Mouse (Mus musculus) mesoderm, embryonic 11.5 days (tissue): Measurements from ENCODE around the gene Zswim9.
"Not testable (repeated sequence)": the region's sequence is repeated elsewhere in the genome, so short reads cannot be mapped to it uniquely, and the experiment has no call there.

Experiments
- DNase-seq: peaks from one replicate; pipeline ENCODE4 v3.0.0-alpha.2; 2012; ENCODE audit warnings: low read depth, low spot score

The Zswim9 gene

DNA sequence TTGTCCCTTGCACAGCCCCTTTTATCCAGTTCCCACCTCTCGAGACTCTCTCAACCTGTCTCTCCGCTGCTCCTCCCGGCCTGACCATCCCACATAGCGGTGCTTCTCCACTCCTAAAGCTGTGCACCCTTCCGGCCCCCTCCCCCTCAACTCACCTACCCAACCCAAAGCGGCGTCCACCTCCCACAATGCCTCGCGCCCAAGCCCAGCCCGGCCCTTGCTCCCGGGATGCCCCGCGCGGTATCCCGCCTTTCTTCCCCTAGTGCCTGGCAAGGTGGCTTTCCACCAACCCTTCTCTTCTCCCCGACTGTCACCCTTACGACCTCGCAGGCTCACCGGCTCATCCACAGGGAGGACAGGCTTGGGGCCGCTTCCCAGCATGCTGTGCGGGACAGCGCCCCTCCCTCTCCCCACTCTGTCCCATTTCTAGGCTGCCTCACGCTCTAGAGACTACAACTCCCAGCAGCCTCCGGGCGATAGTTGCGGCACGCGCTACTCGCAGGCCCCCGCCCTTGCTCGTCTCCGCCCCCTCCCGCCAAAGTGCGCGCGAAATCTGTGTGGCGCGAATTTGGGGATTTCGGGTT, at the start of gene Zswim9:
Zswim9 (minus strand) TSS at position 414 of the 584 bp plus-strand sequence.
- DNase-seq: peak; percentile 94

DNA sequence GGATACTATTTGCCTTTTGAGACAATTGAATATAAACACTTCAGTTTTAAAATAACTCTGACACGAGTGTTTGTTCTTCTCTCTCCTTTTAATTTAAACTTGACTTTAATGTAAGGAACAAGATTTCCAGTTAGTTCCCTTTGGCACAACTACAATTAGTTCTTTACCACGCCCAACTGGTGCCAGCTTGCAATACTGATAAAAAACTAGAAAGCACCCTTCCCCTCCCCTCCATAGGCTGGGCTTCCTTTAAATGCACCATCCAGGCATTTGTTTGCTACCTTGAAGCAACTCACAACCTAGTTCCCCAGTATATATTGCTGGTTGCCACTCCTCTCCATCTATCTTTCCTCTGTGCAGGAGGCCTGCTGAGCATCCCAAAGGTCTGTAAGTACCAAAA, 45.8 kb upstream of the Zswim9 start, which contains the start of gene Pla2g4c:
Pla2g4c (plus strand) TSS at position 340 of the 400 bp plus-strand sequence.
- DNase-seq: no peak

DNA sequence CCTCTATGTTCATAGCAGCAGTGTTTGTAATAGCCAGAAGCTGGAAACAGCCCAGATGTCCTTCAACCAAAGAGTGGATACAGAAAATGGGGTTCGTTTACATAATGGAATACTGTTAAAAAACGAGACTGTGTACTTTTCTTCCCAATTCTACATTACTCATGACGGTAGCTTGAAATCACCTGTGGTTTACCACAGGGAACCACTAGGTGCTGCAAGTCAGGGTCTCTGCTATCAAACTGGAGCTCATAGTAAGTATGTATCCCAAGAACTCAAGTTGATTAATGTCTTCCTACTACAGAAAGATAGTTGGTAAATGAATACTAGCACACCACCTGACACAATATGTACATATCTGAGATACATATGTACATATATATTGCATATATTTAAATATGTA, 42.9 kb upstream of the Zswim9 start:
- no peak for DNase-seq

DNA sequence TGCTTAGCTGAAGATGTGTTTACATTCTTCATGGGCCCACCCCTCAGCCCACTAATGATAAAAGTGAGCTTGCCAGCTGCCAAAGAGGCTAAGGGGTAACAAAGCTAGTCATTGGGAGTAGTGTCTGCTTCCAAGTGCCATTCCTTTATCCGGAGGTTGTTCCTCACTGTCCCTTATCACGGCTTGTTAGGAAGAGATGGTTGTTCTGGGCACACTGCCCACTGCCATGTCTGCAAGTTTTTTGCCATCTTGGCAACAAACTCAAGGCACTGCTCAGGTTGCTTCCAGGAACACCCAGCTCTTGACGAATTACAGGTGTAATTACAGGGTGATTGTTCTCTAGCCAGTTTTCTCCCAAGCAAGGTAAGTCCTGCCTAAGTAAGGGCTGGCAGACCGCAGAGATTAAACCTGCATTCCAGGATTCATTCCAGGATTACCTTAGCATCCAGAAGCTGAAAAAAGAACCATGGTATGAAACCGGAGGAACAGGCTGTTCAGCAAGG, 35.6 kb upstream of the Zswim9 start:
- no peak for DNase-seq

DNA sequence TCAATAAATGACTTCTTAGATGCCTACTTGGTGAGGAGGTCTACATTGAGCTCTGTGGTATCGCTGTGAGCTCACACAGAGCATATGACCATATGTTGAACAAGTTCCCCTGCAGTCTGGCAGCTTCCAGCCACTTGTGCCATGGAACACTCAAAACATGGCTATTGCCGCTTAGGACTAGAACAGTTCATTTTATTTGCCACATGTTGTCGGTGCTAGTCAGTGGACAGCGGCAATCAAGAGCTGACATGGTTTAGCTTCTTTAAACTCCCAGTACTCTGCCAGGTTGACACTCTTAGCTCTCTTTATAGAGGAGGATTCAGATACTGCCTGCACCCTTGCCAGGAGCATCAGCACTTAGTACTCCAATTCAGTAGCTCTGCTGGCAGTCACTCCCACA, 32.9 kb upstream of the Zswim9 start:
- DNase-seq: no peak

DNA sequence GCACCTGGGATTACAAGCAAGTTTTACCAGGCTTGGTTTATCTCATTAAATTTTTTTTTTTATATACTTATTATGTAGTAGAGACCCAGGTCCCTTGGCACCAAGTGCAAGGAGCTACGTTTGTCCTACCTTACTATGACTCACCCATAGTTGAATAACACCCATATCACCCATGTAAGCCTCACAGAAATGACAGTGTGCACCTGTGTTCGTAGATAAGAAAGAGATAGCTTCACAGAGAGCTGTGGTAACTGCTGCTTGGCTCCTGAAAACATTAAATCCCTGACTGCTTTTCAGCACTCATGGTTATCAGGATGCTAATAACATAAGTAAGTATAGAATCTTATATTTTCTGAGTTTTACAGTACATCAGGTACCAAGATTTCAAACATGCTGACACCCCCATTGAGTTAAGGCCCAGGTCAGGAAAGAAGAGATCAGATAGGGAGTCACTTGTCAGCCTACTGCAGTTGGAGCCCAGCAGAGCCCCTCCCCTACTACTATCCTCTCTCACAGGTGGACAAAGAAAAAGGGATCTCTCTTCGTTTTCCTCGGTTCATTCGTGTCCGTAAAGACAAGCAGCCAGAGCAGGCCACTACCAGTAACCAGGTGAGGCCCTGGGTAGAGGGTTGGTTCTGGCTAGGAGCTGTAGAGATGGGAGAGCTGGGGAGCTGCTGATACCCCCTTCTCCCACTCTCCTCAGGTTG, 32.1 kb upstream of the Zswim9 start:
- no peak for DNase-seq

DNA sequence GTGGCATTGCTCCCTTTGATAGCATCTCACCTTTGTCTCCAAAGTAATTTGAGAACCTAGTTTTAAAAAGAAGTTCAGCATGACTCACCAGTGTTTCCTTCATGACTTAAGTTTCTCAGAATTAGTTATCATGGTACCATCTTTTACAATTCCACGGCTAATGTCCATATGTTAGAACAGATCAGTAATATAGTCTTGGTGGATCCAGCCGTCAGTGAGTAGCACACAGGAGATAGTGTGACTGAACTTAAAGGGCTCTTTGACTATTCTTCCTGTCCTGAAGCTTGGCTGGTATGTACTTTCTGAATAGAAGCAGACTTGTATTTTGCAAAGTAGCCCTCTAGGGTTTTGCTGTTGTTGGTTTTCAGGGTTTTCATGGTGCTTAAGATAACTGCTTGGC, 30.9 kb upstream of the Zswim9 start:
- no peak for DNase-seq

DNA sequence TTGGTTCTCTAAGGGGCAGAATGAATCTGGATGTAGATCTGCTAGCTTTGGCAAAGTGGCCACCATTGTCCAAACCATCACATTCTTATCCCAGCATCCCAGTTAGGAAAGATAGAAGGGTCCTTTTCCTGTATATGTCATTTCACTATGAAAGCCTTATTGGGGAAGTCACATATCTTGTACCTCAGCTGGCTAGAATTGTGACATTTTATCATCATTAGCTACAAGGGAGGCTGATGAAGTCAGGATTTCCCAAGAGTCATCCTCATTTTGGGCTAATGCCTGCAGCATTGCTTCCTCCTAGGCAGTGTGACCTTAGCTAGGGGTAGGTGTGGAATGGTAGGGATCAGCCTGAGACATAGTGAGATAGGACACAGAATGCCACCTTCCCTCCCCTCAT, 24.9 kb upstream of the Zswim9 start:
- DNase-seq: no peak

DNA sequence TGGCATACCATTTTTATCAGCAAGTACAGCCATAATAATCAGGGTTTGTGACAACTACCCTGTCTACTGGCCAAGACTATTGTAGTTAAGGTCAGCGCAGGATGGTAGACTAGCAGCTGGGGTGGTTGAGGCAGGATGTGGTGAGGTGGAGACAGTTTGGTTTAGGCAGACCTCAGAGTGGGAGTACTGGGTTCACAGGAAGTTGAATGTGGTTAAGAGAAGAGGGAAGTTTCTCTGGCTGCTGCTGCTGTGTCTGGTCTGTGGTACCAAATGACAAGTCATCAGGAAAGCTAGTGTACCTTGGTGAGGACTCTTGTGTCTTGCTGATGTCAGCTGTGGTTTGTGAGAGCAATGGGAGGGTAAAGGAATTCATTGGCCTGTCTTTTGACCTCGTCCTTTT, 24.3 kb upstream of the Zswim9 start:
- no peak for DNase-seq

DNA sequence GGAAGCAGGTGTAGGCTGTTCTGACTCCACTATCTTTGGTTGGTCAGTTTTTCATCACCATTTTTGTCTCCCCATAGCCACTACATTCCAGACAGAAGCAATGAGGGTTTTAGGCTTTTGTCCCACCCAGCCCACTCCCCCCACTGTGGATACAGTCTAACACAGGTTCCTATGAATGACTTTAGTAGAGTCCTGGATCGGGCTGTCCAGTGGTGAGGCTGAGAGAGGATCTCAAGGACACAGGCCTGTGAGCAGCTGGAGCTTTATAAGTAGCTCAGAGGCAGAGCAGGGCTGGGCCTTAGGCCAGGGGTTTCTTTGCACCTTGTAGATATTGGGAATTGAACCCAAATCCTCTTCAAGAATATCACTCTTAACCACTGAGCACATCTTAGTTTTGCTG, 23.1 kb upstream of the Zswim9 start:
- DNase-seq: no peak

DNA sequence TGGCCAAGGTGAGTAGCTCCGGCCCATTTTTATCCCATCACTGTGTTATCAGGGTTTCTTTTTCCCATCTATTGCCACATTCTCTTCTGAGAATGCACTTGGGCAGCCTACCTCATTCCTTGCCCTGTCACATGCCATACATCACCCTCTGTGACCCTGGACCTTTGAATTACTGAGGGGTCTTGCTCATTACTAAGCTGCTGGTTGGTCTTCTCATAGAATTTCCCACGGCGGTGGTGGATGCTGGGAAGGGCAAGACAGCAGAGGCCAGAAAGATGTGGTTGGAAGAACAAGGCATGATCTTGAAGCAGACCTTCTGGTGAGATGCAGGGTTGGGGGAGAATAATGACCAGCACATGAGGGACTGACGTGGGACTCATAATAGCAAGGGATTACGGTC, 20.3 kb upstream of the Zswim9 start:
- DNase-seq: no peak

DNA sequence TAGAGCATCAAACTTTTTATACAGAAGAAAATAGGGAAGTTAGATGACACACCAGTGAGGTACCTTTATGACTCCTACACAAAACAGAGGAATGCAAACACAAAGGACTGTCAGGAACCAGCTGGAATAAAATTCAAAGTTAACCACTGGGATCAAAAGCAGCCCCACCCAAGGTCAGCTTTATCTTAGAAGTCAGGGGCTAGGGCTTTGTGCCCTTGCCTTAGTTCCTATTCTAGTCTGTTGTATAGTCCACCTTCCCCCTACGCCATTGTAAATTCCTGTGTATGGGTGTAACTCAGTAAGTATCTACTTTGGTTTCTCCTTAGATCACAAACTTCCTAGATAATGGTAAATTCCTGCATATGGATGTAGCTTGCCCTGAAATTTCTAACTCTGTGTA, 19.1 kb upstream of the Zswim9 start:
- DNase-seq: no peak

DNA sequence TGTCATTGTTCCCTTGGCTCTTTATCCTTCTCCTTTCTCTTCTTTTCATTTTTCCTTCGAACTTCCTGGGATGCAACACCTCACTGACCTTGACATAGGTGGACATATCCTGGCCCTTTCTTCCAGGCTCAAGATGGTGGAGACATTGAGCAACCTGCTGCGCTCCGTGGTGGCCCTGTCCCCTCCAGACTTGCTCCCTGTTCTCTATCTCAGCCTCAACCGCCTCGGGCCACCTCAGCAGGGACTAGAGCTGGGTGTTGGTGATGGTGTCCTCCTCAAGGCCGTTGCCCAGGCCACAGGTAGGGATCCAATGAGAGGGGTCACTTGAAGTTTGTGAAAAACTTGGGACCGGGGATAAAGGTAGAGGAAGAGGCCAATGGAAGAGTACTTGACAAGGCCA, 16.7 kb upstream of the Zswim9 start:
- DNase-seq: no peak

DNA sequence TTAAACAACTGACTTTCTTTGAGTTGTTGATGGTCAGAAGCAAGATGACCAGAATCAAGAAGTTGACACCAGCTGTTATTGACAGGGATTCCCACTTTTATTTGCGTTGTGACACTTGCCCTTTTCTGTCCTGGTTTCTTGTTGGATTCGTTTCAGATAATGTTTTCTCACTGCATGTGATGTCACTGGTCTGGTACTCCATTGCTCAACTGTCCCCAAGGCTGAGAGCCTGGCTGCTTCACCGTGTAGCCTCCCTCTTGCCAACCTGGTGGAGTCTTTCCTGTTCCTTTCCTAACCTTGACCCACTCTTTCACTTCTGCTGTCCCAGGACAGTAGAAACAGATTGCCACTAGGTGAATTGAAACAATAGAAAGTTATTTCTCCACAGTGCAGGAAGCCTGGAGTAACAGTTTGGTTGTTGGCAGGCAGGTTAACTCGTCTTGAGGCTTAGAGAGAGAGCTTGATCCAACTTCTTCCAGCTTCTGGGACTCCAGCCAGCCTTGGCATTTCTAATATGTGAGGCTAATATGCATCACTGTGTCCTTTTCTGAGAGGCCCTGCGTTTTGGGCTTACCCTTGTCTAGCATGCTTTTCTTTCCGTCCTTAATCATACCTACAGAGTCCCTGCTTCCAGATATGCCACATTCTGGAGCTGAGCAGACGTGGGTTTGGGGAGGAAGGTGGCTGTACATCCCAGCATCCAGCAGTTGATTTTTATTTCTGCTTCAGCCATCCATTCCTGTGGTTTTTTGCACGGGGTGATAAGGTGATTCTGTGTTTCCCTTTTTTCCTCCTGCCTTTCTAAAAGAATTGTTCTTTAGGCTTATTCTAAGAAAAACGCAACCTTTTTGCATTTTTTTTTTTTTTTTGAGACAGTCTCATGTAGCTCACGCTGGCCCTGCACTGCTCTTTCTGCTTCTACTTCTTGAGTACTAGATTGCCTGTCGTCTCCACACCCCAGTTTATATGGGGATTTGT, 15.6 kb upstream of the Zswim9 start:
- no peak for DNase-seq

DNA sequence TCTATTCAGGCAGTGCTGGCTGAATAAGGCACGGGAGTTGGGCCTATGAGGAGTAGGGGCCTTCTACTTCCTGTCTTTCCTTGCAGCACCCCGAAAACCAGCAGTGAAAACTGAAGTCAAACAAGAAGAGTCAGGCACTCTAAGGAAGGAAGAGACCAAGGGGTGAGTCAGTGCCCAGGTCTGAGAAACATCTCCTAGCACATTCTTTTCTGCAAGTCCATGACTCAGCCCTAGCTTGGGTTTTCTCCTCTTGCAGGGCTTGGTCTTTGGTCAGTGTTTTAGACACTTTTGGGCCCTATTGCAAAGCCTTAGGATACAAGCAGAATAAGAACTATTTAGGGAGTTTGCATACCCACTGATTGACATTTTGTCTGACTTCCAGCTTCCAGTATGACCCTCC, 12.8 kb upstream of the Zswim9 start:
- DNase-seq: no peak

DNA sequence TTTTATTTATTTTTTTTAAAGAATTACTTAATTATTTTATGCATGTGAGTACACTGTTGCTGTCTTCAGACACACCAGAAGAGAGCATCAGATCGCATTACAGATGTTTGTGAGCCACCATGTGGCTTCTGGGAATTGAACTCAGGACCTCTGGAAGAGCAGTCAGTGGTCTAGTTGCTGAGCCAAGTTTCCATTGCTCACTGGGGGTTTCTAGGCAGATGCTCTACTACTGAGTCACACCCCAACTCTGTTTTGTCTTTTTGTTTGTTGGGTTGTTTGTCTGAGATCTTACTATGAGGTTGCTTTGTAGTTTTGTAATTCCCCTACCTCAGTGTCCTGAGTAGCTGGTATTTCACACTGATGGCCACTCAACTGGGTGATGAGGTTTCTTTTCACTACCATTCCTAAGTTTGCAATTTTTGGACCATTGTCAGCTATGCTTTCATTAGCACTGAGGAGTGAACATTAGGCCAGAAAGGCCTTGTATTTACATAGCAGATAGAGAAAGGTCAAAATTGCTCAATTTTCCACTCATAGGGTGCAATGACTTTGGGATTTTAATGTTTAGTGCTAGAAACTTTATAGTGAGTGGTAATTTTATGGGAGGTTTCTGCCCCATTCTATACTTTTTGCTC, 11.6 kb upstream of the Zswim9 start:
- no peak for DNase-seq

DNA sequence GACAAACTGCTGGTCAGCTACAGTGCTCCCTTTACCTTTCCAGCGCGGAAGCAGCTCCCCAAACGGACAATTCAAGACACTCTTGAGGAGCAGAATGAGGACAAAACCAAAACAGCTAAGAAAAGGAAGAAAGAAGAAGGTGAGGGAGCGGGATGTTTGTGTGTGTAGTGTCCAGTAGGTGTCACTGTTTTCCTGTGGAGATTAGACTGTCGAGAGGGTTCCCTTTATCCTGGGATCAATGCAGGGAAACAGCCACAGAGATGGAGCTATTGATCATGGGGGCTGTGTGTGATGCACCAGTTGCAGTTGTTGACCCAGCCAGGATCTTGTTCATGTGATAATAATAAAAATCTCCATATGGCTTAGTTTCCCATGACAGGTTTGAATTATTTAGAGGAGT, 10.1 kb upstream of the Zswim9 start:
- peak; percentile 29 for DNase-seq

DNA sequence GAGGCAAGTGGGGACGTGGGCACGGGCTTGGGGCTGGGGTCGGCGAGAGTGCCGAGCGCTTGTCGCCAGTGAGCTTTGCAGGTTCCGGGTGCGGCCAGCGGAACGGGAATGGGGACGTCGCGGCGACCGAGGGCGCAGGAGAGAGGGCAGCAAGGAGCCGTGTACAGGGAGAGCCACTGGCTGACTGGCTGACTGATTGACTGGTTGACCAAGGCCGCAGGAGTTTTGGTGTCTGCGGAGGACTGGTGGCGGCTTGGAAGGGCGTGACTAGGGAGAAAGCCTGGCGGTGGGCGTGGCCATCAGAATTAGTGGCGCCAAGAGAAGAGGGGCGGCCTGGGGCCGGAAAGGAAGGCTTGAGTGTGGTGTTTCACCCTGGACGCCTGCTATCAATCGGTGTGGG, 436 bp upstream of the Zswim9 start:
- not testable (repeated sequence) for DNase-seq

DNA sequence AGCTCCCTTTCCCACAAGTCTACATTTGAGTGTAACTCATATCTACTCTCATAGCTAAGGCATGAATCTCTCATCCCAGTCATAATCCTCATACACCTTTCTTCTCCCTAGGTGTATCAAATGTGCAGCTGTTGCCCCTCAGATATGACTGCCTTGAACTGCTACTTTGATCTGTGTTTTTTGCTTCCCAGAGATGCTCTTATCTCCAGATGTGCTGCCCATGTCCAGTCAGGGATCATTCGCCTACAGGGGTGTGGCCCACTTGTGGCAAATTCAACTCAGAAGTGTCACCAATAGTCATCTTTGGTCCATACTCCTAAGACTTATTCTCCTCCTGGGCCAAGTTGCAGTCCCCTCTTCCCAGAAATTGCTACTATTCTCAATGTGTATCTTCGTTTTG, 688 bp downstream of the Zswim9 start:
- no peak for DNase-seq

DNA sequence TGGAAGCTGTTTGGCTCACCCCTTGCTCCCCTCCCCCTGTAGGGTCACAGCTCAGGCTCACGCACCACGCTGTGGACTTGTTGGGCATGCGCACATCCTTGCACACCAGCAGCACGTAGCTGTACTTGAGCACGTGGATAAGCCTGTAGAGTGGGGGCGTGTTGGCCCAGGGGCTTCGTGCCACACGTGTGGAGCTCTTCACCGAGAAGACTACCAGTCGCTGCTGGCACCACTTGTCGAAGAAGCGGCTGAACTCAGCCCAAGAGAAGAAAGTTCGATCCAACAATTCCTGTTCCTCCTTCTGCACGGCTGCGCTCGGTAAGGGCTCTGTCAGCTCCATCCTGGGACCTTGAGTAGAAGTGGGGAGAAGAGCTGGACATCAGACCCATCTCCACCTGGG, 1.4 kb downstream of the Zswim9 start, which contains the start of gene Lig1:
Lig1 (plus strand) TSS at position 203 of the 400 bp plus-strand sequence.
- DNase-seq: no peak

DNA sequence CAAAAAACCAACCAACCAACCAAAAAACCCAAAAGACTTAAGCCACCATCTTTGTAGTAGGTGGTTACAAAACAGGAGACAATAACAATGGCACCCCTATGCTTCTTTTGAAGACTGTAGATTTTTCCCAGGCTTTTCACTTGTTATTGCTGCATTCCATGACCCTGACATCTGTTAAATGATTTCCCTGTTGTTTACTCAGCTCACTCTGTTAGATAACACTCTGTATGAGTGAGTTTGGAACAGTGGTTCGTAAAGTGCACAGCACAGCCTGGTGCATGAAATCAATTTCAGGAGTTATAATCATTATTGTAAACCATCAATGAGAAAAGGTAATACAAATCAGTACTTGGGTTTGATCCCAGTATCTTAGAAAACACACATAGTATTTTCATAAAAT, 6.8 kb downstream of the Zswim9 start:
- DNase-seq: no peak

DNA sequence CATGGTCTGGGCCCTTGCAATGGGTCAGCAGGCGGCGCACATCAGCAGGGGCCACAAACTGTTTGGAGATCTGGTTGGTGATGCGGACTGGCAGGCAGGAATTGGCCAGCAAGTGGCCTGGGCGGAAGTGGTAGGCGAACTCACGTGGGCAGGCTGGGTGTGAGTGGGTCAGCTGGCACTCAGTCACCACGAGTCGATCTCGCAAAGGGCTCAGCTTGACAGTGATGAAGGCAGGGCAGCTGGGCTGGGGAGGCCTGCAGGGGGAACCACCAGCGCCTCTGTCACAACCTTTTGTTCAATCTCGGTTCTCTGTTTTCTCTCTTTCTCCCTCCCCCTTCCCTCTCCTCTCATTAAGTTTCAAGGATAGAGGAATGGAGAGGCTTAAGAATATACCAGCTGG, 9.1 kb downstream of the Zswim9 start:
- DNase-seq: no peak
